ENCODE assay signal across 8 mouse cellular contexts in genomic region chr11:53479171-53479782, GRCm38 (mm10). TPM values are rescaled to one million over a fixed set of nuclear protein-coding genes. Genes with fewer than 3 reads are reported as not detected.
DNase-seq lines count a peak whose midpoint lies in the region; ATAC-seq and TF ChIP-seq lines count a peak whose summit lies in the region.

No protein-coding gene starts in this region.

- peak overlapping the region; percentile 74 for H3K9ac ChIP-seq in heart, adult 2 months (ENCODE audit: low read depth, low read length)
- peak overlapping the region; percentile 51 for H3K9ac ChIP-seq in embryonic facial prominence, embryonic 11.5 days (replicated peaks; ENCODE audit: low read length)
- H3K9ac ChIP-seq in intestine, postnatal 0 days (ENCODE audit: low read depth, low read length) = peak overlapping the region; percentile 40; the same call in 1 of the 2 replicates
- peak overlapping the region; percentile 70 for H3K9ac ChIP-seq in midbrain, postnatal 0 days (replicated peaks; ENCODE audit: low read length, poor library complexity, severe bottlenecking)

- H3K4me1 ChIP-seq in heart, adult 2 months (ENCODE audit: control insufficient read depth, insufficient read depth, low read length) = no peaks in the 10 kb centered on the region
- peaks cover 7% of the 10 kb centered on the region; the same call in 1 of the 2 replicates for H3K4me1 ChIP-seq in E14TG2a.4 (replicated peaks; ENCODE audit: low read depth, low read length)
- peaks cover 4% of the 10 kb centered on the region; the same call in 1 of the 2 replicates for H3K4me1 ChIP-seq in embryonic facial prominence, embryonic 11.5 days (ENCODE audit: control insufficient read depth, insufficient read depth, low read length)
- H3K4me1 ChIP-seq in intestine, postnatal 0 days (replicated peaks; ENCODE audit: control insufficient read depth, insufficient read depth, low read length) = no peaks in the 10 kb centered on the region
- H3K4me1 ChIP-seq in midbrain, postnatal 0 days (ENCODE audit: insufficient read depth, low read length) = peaks cover 9% of the 10 kb centered on the region; the same call in 1 of the 2 replicates

- peaks cover 14% of the 10 kb centered on the region for H3K27me3 ChIP-seq in heart, adult 2 months (ENCODE audit: control insufficient read depth, insufficient read depth, low read length)
- peaks cover 85% of the 10 kb centered on the region for H3K27me3 ChIP-seq in E14TG2a.4 (ENCODE audit: insufficient read depth, low read length)
- peaks cover 33% of the 10 kb centered on the region for H3K27me3 ChIP-seq in embryonic facial prominence, embryonic 11.5 days (ENCODE audit: control insufficient read depth, insufficient read depth, low read length)
- H3K27me3 ChIP-seq in intestine, postnatal 0 days (replicated peaks; ENCODE audit: control insufficient read depth, insufficient read depth, low read length) = peaks cover 56% of the 10 kb centered on the region
- H3K27me3 ChIP-seq in midbrain, postnatal 0 days (ENCODE audit: insufficient read depth, low read length) = peaks cover 30% of the 10 kb centered on the region

- H3K9me3 ChIP-seq in E14TG2a.4 (ENCODE audit: low read length) = no peaks in the 10 kb centered on the region
- H3K9me3 ChIP-seq in embryonic facial prominence, embryonic 11.5 days (replicated peaks; ENCODE audit: control insufficient read depth, low read length) = peaks cover 3% of the 10 kb centered on the region; the same call in 1 of the 2 replicates
- no peaks in the 10 kb centered on the region for H3K9me3 ChIP-seq in intestine, postnatal 0 days (ENCODE audit: control insufficient read depth)
- H3K9me3 ChIP-seq in midbrain, postnatal 0 days (ENCODE audit: low read length) = no peaks in the 10 kb centered on the region

- intact Hi-C loops in heart, adult 2 months (cut with DNase I) = no loop called here
- intact Hi-C loops in heart, postnatal 10 days (cut with DNase I) = no loop called here

- no peak for TF ChIP-seq POLR2A in heart, adult 2 months (IDR thresholded peaks at IDR 0.05; ENCODE audit: insufficient read depth, low read depth, low read length)

- H3K4me2 ChIP-seq in embryonic facial prominence, embryonic 11.5 days (ENCODE audit: low read depth, low read length) = peak overlapping the region; percentile 76
- peak overlapping the region; percentile 66 for H3K4me2 ChIP-seq in intestine, postnatal 0 days (replicated peaks; ENCODE audit: low read depth)
- H3K4me2 ChIP-seq in midbrain, postnatal 0 days (ENCODE audit: low read depth, low read length, poor library complexity, severe bottlenecking) = peak overlapping the region; percentile 79

- no peak for TF ChIP-seq EP300 in heart, adult 2 months (IDR thresholded peaks at IDR 0.05; ENCODE audit: insufficient read depth, low read depth, low read length)

- no peaks in the 10 kb centered on the region for H3K36me3 ChIP-seq in heart, adult 2 months (ENCODE audit: control insufficient read depth, insufficient read depth, low read length)
- no peaks in the 10 kb centered on the region for H3K36me3 ChIP-seq in E14TG2a.4 (ENCODE audit: insufficient read depth, low read length)
- no peaks in the 10 kb centered on the region for H3K36me3 ChIP-seq in embryonic facial prominence, embryonic 11.5 days (replicated peaks; ENCODE audit: control insufficient read depth, insufficient read depth, low read depth, low read length)
- H3K36me3 ChIP-seq in intestine, postnatal 0 days (ENCODE audit: control insufficient read depth, insufficient read depth) = no peaks in the 10 kb centered on the region
- no peaks in the 10 kb centered on the region for H3K36me3 ChIP-seq in midbrain, postnatal 0 days (ENCODE audit: insufficient read depth, low read length)

- no peak overlapping the region for H3K27ac ChIP-seq in heart, adult 2 months
- H3K27ac ChIP-seq in embryonic facial prominence, embryonic 11.5 days (replicated peaks; ENCODE audit: low read depth, low read length) = no peak overlapping the region
- H3K27ac ChIP-seq in intestine, postnatal 0 days (ENCODE audit: low read depth, low read length) = no peak overlapping the region
- 0 out of 2 replicates have a peak overlapping the region, but pooled peaks have one; percentile 12 for H3K27ac ChIP-seq in midbrain, postnatal 0 days (ENCODE audit: low read depth, low read length)

- H3K4me3 ChIP-seq in heart, adult 2 months = peak overlapping the region; percentile 50
- H3K4me3 ChIP-seq in E14TG2a.4 (replicated peaks; ENCODE audit: low read length) = peak overlapping the region; percentile 80
- H3K4me3 ChIP-seq in embryonic facial prominence, embryonic 11.5 days (ENCODE audit: low read depth, low read length) = peak overlapping the region; percentile 41
- peak overlapping the region; percentile 53 for H3K4me3 ChIP-seq in intestine, postnatal 0 days (ENCODE audit: low read depth, low read length)
- peak overlapping the region; percentile 62 for H3K4me3 ChIP-seq in midbrain, postnatal 0 days (ENCODE audit: low read depth, low read length)

- WGBS in heart, adult 2 months = 2% methylated on average over 62 of the region's 62 CpGs
- WGBS in embryonic facial prominence, embryonic 11.5 days = 2% methylated on average over 59 of the region's 62 CpGs
- 2% methylated on average over 62 of the region's 62 CpGs for WGBS in intestine, postnatal 0 days
- WGBS in midbrain, postnatal 0 days = under 1% methylated on average over 60 of the region's 62 CpGs

- TF ChIP-seq CTCF in heart, adult 2 months (IDR thresholded peaks at IDR 0.05) = no peak
- TF ChIP-seq CTCF in E14TG2a.4 (conservative IDR thresholded peaks at IDR 0.05; ENCODE audit: low read length) = no peak
- no peak for TF ChIP-seq CTCF in intestine, postnatal 0 days (IDR thresholded peaks at IDR 0.05; ENCODE audit: low read depth)
- no peak for TF ChIP-seq CTCF in midbrain, postnatal 0 days (IDR thresholded peaks at IDR 0.05)

- no peaks in the 10 kb centered on the region for H3K79me2 ChIP-seq in heart, adult 2 months (replicated peaks; ENCODE audit: control insufficient read depth, insufficient read depth, low read length)

- 0 out of 2 replicates have a peak, but pooled peaks have one; percentile 46 for ATAC-seq in embryonic facial prominence, embryonic 11.5 days (replicated peaks; ENCODE audit: insufficient number of reproducible peaks, low FRiP score, low TSS enrichment, low read depth)
- ATAC-seq in intestine, postnatal 0 days = peak; percentile 4
- ATAC-seq in midbrain, postnatal 0 days (ENCODE audit: low FRiP score) = no peak
- no peak for ATAC-seq in monocyte, adult 5-6 weeks (replicated peaks; ENCODE audit: insufficient number of reproducible peaks, low FRiP score, low TSS enrichment, poor library complexity, severe bottlenecking)

- DNase-seq in heart, adult 2 months = peak in 1 of 2 experiments; percentile 57
- DNase-seq in heart, postnatal 10 days = no peak
- no peak for DNase-seq in embryonic facial prominence, embryonic 11.5 days (ENCODE audit: low spot score)
- DNase-seq in midbrain, postnatal 0 days (ENCODE audit: low spot score) = no peak
- DNase-seq in urinary bladder, adult 2 months (ENCODE audit: low spot score) = no peak

RNA-seq across cellular contexts. Expression of gene Gm9945, which starts 0.7 kb away (rescaled TPM):
- total RNA-seq in heart, adult 2 months (2021) = not detected
- not detected in 2 replicates for polyA plus RNA-seq in heart, adult 2 months (2012; rRNA removed)
- not detected for total RNA-seq in heart, postnatal 10 days (2021)
- not detected in 2 replicates for polyA plus RNA-seq in embryonic facial prominence, embryonic 11.5 days (2014; fragmentation: Nextera tagmentation; extraction: Ambion mirVana)
- polyA plus RNA-seq in intestine, postnatal 0 days (2015; fragmentation: Nextera tagmentation; extraction: Ambion mirVana) = not detected in 2 replicates
- total RNA-seq in midbrain, postnatal 0 days (2014; rRNA removed) = not detected in 2 replicates
- polyA plus RNA-seq in midbrain, postnatal 0 days (2015; fragmentation: Nextera tagmentation; extraction: Ambion mirVana) = 0.33 and 0.43 TPM in 2 replicates
- total RNA-seq in monocyte, adult 5-6 weeks (2017) = not detected in 3 replicates
- 0.11 and 0.15 TPM in 2 replicates for polyA plus RNA-seq in urinary bladder, adult 2 months (2012; rRNA removed)

RNA-seq across cellular contexts. Expression of gene Sowaha, which starts 0.8 kb away (rescaled TPM):
- under 1 TPM; 0.05 to 0.34 TPM for total RNA-seq in heart, adult 2 months (2021)
- polyA plus RNA-seq in heart, adult 2 months (2012; rRNA removed) = 0.03 and 0.10 TPM in 2 replicates
- total RNA-seq in heart, postnatal 10 days (2021) = under 1 TPM; 0.10 TPM
- polyA plus RNA-seq in embryonic facial prominence, embryonic 11.5 days (2014; fragmentation: Nextera tagmentation; extraction: Ambion mirVana) = 1.5 and 2.3 TPM in 2 replicates
- 1.1 and 1.5 TPM in 2 replicates for polyA plus RNA-seq in intestine, postnatal 0 days (2015; fragmentation: Nextera tagmentation; extraction: Ambion mirVana)
- 6.6 and 7.3 TPM in 2 replicates for total RNA-seq in midbrain, postnatal 0 days (2014; rRNA removed)
- 3.5 and 4.0 TPM in 2 replicates for polyA plus RNA-seq in midbrain, postnatal 0 days (2015; fragmentation: Nextera tagmentation; extraction: Ambion mirVana)
- not detected in 3 replicates for total RNA-seq in monocyte, adult 5-6 weeks (2017)
- 6.5 and 7.4 TPM in 2 replicates for polyA plus RNA-seq in urinary bladder, adult 2 months (2012; rRNA removed)

RNA-seq across cellular contexts. Expression of gene Gm9837, which starts 9.0 kb away (rescaled TPM):
- not detected for total RNA-seq in heart, adult 2 months (2021)
- polyA plus RNA-seq in heart, adult 2 months (2012; rRNA removed) = not detected in 2 replicates
- not detected for total RNA-seq in heart, postnatal 10 days (2021)
- not detected in 2 replicates for polyA plus RNA-seq in embryonic facial prominence, embryonic 11.5 days (2014; fragmentation: Nextera tagmentation; extraction: Ambion mirVana)
- not detected in 2 replicates for polyA plus RNA-seq in intestine, postnatal 0 days (2015; fragmentation: Nextera tagmentation; extraction: Ambion mirVana)
- total RNA-seq in midbrain, postnatal 0 days (2014; rRNA removed) = not detected in 2 replicates
- polyA plus RNA-seq in midbrain, postnatal 0 days (2015; fragmentation: Nextera tagmentation; extraction: Ambion mirVana) = not detected in 2 replicates
- total RNA-seq in monocyte, adult 5-6 weeks (2017) = not detected in 3 replicates
- polyA plus RNA-seq in urinary bladder, adult 2 months (2012; rRNA removed) = not detected in 2 replicates

RNA-seq across cellular contexts. Expression of gene Shroom1, which starts 22.3 kb away (rescaled TPM):
- under 1 TPM; 0.34 to 0.91 TPM for total RNA-seq in heart, adult 2 months (2021)
- polyA plus RNA-seq in heart, adult 2 months (2012; rRNA removed) = 0.53 and 0.80 TPM in 2 replicates
- under 1 TPM; 0.55 to 0.69 TPM for total RNA-seq in heart, postnatal 10 days (2021)
- 2.3 and 3.3 TPM in 2 replicates for polyA plus RNA-seq in embryonic facial prominence, embryonic 11.5 days (2014; fragmentation: Nextera tagmentation; extraction: Ambion mirVana)
- 3.0 and 3.7 TPM in 2 replicates for polyA plus RNA-seq in intestine, postnatal 0 days (2015; fragmentation: Nextera tagmentation; extraction: Ambion mirVana)
- 5.4 and 10.9 TPM in 2 replicates for total RNA-seq in midbrain, postnatal 0 days (2014; rRNA removed)
- polyA plus RNA-seq in midbrain, postnatal 0 days (2015; fragmentation: Nextera tagmentation; extraction: Ambion mirVana) = 3.4 and 4.1 TPM in 2 replicates
- not detected in 3 replicates for total RNA-seq in monocyte, adult 5-6 weeks (2017)
- polyA plus RNA-seq in urinary bladder, adult 2 months (2012; rRNA removed) = 12.1 and 12.9 TPM in 2 replicates

RNA-seq across cellular contexts. Expression of gene Gm10447, which starts 22.4 kb away (rescaled TPM):
- total RNA-seq in heart, adult 2 months (2021) = not detected
- not detected in 2 replicates for polyA plus RNA-seq in heart, adult 2 months (2012; rRNA removed)
- under 1 TPM in 1 of 2 experiments, not detected in 1; 0.10 TPM for total RNA-seq in heart, postnatal 10 days (2021)
- polyA plus RNA-seq in embryonic facial prominence, embryonic 11.5 days (2014; fragmentation: Nextera tagmentation; extraction: Ambion mirVana) = 0.14 TPM in 1 of 2 replicates, not detected in the other
- polyA plus RNA-seq in intestine, postnatal 0 days (2015; fragmentation: Nextera tagmentation; extraction: Ambion mirVana) = 0.12 and 0.23 TPM in 2 replicates
- not detected in 2 replicates for total RNA-seq in midbrain, postnatal 0 days (2014; rRNA removed)
- 0.11 TPM in 2 replicates for polyA plus RNA-seq in midbrain, postnatal 0 days (2015; fragmentation: Nextera tagmentation; extraction: Ambion mirVana)
- total RNA-seq in monocyte, adult 5-6 weeks (2017) = not detected in 3 replicates
- 1.8 and 2.9 TPM in 2 replicates for polyA plus RNA-seq in urinary bladder, adult 2 months (2012; rRNA removed)

Comparison
In these comparisons a context has a peak if more than half of its experiments do, and no peak if none do; other contexts are left out.
1. ATAC-seq: peak in embryonic facial prominence, embryonic 11.5 days (single experiment) and intestine, postnatal 0 days (single experiment); none in midbrain, postnatal 0 days (single experiment) and monocyte, adult 5-6 weeks (single experiment).
2. Peak in every context shown above with its lines, with median percentiles within 50 percentile points of each other: H3K4me3 ChIP-seq, H3K9ac ChIP-seq and H3K4me2 ChIP-seq.